Mouse (Mus musculus): ENCODE data around the gene Sfi1. TPM values are rescaled to one million over a fixed set of nuclear protein-coding genes. Genes with fewer than 3 reads are reported as not detected.
"Not testable (repeated sequence)": the region's sequence is repeated elsewhere in the genome, so short reads cannot be mapped to it uniquely, and the experiment has no call there.

Sfi1 gene
- total RNA-seq, 1 experiment from 2014 or later, result 92.1 TPM

DNA sequence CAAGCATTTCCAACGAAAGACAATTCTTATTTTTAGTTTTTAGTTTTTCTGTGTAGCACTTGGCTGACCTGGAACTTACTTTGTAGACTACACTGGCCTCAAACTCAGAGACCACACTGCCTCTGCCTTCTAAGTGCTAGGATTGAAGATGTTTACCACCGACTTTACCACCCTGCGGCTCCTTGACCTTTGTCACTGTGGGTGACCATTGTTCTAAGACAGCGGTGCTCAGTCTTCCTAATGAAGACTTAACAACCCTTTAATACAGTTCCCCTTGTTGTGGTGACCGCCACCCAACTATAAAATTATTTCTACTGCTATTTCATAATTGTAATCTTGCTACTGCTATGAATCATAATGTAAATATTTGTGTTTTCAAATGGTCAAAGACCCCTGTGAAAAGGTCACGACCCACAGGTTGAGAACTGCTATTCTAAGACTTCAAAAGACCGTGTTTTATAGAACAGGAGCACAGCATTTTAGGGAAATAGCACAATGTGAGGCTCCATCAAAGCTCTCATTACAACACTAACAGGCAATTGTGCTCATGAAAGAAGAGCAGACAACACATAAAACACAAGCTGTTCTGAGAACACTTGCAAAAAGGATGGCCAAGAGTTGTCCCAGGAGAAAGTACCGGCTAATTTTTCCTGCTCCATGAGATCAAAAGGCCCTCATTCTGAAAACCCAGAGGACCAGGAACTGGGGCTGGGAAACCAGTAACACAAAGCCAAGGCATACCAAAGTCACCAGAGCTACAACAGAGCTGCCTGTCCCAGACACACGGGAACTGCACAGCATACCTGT lies 47.7 kb downstream of the Sfi1 start:
- DNase-seq, result not testable (repeated sequence)

DNA sequence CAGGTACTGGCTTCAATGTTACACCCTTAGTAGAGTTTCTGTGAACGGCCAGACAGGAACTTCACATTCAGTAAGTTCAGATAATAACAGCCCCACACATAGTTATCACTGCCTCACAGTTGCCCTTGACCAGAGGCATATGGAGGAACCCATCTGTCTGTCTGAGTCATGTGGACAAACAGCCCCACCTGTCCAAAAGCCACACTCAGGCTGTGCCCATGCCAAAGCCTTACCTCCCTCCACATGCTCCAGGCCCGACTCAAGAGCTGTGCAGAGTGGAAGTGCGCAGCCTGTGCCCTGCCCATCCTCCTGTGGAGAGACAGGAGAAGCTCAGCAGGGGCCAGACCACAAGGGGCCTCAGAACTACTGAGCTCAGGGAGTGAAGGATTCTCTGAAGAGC lies 49.3 kb downstream of the Sfi1 start:
- DNase-seq, result not testable (repeated sequence)

DNA sequence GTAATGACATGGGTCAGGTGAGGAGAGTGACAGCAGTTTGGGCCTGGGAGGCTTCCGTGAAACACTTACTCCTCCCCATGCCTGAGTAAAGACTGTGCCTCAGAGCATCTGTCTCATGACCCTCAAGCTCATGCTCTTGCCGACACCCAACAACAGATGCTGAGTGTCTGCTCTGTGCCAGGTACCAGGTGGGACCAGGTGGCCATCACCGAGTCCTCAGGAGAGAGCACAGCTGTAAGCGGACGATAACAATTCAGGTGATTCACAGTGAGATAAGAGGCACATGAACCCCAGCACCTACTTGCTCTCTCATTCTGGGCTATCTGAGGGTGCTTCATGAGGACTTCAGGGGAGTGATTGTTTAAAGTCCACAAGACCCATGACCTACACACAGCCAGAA lies 50.9 kb downstream of the Sfi1 start:
- peak; percentile 74 for DNase-seq

DNA sequence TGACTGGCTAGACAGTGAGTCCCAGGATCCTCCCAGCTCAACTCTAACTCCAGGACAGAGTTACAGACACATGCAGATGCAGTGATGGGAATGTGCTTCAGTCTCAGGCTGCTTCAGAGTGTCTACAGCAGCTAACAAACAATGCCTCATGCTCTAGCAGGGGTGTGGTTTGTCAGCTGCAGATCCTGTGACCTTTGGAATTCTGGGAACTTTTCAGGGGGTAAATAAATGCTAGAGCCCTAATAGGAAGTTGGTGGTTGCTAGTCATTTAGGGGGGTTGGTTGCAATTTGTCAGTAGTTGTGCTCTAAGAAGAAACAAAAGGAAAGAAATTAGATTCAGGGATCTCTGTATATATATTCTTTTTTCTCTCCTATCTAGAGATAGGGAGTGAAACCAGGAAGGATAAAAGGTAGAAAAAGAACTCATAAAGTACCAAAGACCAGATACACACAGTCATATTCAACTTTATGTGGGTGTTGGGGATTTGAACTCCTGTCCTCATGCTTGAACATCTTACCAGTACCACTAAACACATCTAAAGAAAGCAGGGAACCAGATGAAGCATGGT lies 52.2 kb downstream of the Sfi1 start:
- DNase-seq, result not testable (repeated sequence)

DNA sequence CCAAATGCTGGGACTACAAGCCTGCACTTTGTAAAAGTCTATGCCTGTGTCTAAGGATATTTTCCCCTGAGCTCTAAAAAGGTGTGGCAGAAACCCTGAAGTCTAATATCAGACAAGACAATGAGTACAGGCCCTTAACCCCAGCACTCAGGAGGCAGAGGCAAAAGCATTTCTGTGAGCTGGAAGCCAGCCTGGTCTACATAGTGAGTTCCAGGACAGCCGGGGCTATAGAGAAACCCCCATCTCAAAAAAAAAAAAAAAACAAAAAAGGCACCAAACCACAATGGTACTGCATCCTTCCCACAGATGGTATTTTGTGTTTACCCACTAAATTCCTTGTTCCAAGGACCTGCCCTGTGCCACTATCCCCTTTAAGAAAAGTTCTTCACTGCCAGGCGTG lies 54.9 kb downstream of the Sfi1 start:
- DNase-seq, result peak; percentile 40

DNA sequence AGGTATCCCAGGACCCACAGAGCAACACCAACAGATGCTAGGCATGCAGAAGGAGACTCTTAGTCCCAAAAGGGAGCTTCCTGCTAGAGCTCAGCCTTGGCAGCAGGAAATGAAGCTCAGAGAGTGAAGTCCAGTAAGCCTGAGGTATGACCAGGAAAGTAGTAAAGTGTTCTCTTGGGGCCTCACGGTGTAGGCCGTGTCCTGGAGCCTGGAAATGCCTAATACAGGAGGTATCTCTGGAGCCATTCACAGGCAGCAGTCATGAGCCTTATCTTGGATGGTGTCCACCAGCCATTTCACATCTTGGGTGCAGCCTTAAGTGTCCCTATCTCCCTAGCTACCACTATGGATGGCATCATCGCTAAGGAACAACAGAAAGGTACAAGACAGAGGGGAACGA lies 56.0 kb downstream of the Sfi1 start:
- peak; percentile 50 for DNase-seq

DNA sequence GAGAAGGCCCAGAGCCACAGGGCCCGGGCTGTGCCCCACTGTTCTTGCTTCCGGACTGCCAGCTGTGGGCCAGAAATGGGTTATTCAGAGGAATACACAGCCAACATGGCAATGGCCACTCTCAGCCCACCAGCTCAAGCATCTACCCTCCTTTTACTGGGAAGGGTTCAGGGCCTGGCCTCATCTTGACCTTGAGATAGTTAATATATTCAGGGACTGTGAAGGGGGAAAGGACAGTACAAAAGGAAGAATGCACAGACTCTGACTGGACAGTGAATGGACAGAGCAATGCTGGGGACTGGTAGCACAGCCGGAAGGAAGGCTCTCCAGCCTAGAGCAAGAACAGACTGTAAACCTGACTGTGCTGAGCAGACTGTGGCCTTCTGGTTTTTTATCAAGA lies 57.3 kb downstream of the Sfi1 start:
- DNase-seq, result not testable (repeated sequence)

DNA sequence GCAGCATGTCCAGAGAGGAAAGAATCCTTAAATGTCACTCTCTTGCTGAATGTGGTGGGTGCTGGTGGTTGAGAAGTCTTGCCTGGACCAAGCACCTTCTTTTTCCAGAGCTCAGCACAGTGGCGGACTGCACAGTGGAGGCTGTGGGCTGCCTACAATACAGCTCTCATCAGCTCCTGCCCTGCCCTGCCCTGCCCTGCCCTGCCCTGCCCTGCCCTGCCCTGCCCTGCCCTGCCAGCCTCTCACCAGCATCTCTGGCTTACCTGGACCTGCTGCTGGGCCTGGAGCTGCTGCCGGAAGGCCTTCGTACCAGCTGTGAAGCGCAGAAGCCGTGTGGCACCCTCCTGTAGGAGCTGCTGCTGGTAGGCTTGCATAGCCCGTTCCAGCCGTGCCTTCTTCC lies 57.9 kb downstream of the Sfi1 start:
- not testable (repeated sequence) for DNase-seq

DNA sequence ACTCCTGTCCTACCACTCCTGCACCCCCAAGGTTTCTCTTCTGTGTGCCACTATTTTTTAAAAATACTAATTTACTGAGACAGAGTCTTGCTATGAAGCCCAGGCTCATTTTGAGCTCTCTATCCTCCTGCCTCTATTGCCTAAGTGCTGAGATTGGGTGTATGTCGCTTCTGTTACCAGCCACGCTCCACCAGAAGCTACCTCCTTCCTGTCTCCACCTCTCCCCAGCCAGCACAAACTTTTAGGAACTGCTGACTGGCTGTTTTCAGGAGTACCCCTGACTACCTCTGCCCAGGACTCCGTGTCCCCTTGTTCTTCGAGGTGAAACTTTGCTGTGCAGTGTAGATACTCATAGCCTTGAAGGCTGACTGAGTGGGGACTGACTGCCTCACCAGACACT lies 59.9 kb downstream of the Sfi1 start:
- not testable (repeated sequence) for DNase-seq

DNA sequence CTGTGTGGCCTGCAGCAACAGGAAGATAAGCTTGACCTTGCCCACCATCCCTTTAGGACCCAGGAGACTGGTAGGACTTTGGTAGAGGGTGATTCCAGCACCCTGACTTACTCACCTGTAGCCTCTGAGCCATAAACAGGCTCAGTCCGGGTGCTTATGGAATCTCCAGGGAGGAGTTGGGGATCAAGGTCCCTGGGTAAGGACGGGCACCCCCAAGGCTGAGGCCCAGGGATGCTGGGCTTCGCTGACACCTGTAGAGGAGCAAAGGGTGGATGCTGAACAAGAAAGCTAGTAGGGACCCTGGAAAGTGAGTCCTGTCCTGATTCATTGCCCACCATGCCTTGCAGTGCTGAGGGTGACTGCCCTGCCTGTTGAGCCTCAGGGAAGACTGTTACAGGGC lies 60.3 kb downstream of the Sfi1 start:
- not testable (repeated sequence) for DNase-seq

DNA sequence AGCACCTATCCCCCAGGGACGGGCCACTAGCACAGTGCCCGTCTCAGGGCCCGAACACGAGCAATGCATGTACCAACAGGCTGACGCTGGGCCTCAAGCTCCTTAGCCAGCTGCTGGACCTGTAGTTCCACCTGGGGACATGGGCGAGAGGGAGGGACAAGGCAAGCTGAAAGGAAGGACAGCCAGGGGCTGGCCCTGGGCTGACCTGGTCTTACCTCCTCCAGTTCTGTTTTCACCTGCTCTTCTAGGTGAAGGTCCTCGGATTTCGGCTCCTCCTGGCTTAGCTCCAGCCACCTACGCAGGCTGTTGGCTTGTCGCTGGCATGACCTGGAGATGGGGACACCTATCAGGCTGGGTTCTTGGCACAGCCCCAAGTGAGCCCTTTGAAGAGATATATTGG lies 61.3 kb downstream of the Sfi1 start:
- DNase-seq, result peak; percentile 51

DNA sequence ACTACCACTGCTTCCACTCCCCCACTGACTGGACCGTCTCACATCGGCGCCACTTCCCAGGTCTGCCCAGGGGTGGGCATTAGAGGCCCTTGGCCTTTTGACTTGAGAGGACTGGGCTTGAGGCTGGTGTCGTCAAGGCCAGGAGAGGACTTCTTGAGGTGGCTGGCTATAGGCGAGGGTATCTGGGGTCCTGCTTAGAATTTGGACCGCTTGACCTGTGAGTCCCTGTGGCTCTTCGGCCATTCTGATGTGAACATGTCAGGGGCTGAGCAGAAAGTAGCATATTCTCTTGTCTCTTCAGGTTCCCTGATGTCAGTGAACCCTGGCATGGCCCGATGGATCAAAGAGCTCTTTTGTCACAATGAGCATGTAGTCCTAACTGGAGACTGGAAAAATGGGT lies 63.4 kb downstream of the Sfi1 start:
- DNase-seq, result peak; percentile 62

DNA sequence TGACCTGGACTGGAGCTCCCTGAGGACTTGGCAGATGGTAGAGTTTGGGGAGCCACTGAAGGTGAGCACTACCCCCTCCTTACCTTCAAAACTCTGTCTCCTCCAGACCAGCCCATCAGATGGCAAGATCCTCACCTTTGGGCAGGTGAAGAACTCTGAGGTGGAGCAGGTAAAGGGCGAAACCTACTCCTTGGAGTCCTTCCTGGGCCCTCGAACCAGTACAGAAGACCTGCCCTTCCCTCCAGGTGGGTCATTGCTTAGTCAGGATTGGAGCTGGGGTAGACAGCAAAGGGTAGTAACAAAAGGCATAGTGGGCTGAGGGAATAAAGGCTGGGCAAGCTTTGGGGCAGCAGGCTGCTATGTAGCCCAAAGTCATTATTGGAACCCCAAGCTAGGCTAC lies 64.0 kb downstream of the Sfi1 start:
- DNase-seq, result not testable (repeated sequence)

DNA sequence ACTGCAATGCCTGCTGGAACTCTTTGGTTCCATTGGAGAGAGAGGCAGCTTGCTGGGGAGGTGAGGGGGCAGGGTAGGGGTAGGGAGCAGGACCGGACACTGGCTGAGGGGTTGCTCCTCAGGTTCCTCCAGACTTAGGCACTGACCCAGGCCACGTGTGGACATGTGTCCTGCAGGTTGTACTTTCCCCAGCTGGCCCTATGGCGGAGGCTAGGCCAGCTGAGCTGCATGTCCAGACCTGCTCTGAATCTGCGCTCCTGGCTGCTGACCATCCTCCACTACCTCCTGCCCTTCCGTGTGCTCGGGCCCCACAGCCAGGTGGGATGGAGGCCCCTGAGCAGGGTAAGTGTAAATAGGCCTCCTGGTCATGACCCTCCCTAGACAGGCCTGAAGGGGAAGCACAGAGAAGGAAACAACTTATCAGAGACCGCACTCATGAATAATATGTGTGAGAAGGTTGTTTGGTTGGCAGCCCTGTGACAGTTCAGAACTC lies 65.9 kb downstream of the Sfi1 start:
- DNase-seq, result peak; percentile 53

DNA sequence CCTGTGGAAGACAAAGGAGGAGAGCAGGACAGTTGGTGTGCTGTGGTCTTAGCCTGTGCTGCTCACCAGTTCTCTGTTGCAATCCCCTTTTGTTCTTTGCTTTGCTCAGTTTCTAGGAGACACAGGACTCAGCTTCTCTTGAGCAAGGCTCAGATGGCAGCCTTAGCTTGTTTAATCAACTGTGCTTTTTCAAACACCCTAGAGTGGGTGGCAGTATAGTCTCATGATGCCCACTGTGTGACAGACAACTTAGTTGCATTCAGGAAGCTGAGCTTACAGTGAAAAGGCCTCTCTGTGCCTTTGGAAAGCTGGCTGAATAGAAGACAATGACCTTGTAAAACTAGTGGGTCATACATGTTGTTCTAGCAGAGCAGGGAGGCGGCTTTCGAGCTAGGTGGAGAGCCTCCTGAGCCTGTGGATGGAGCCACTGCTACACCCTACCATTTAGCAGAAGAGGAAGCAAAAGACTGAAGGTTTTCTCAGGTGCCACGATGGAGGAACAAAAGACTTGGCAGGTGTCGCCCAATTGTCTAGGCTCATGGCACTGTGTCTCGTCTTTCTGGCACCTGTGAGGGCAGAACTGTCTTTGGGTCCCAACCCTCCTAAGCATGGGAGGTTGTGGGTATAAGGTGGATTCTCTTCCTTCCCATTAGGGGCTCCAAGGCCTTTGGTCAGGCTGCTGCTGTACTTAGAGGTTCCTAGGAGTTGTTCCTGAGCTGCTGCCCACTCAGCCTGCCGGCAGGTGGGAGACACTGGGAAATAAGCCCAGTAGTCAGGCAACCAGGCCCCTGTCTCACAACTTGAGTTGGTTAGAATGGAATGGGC lies 66.6 kb downstream of the Sfi1 start:
- peak; percentile 82 for DNase-seq

DNA sequence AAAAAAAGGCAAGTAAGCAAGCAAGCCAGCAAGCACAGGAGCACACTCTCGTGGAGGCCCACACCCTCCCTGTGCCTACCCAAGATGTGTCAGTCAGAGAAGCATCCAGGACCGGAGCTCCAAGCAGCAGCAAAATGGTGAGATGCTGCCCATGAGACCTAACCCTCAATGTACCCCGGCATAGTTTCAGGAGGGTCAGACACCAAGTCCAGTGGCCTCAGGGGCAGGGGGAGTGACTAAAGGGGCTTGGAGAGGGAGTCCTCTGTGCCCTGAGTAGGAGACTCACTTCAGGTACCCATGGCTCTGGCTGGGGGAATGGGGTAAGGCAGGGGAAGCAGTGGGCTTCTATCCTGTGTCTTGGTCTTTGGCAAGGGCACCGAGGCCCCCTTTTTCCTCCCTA lies 67.3 kb downstream of the Sfi1 start:
- DNase-seq, result not testable (repeated sequence)

DNA sequence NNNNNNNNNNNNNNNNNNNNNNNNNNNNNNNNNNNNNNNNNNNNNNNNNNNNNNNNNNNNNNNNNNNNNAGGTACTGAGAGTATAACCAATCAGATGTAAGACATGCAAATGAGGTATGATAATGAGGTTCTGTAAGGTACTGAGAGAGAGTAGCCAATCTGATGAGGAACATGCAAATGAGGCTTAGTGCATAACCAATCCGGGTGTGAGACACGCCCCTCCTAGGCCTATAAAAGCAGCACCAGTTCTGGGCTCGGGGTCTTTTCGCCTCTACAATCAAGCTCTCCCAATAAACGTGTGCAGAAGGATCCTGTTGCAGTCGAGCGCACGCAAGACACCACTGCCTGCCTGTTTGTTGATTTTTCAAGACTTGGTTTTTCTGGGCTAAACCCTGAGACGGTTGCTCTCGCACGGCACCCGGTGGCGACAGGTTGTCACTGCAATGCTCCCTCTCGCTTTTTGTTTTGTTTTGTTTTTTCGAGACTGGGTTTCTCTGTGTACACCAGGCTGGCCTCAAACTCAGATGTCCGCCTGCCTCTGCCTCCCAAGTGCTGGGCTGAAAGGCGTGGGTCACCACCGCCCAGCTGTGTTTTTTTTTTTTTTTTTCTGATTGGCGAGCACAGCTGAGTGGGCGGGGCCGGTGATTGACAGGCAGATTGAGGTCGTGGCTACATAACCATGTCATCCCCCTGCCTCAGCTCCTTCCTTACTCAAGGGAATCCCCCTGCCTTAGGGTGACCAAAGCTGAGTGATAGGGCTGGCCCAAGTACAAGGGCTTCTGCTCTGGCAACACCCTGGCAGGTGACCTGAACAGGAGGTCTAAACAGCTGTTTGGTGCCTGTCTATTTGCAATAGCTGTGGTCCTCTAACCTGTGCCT lies 68.1 kb downstream of the Sfi1 start:
- not testable (repeated sequence) for DNase-seq

DNA sequence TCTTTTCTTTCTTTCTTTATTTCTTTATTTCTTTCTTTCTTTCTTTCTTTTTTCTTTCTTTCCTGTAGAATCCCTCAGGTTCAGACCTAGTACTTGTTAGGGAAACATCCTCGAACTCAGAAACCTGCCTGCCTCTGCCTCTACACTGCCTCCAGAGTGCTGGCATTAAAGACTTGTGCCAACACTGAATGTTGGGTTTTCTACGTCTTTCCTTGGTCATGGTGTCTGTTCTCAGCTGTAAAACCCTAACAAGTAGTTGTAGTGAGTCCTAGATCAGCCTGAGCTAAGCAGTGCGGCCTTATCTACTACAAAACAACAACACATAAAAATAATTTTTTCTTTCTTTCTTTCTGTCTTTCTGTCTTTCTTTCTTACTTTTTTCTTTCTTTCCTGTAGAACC lies 78.9 kb downstream of the Sfi1 start:
- no peak for DNase-seq

DNA sequence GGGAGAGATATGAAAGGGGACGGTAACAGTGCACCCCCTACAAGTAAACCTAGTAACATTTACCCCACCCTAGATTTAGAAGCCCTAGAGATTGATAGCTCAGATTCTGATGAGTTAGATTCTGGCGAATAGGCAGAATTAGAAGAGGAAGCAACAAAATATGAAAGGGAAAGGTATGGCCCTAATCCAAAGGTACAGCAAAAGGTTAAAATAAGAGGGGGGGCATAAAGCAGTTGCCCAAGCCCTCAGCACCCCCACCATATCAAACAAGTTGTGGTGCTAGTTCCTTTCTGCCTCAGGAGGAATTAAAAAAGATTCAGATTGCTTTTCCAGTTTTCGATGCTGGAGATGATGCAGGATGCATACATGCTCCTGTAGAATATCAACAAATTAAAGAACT lies 87.1 kb downstream of the Sfi1 start:
- DNase-seq, result no peak

DNA sequence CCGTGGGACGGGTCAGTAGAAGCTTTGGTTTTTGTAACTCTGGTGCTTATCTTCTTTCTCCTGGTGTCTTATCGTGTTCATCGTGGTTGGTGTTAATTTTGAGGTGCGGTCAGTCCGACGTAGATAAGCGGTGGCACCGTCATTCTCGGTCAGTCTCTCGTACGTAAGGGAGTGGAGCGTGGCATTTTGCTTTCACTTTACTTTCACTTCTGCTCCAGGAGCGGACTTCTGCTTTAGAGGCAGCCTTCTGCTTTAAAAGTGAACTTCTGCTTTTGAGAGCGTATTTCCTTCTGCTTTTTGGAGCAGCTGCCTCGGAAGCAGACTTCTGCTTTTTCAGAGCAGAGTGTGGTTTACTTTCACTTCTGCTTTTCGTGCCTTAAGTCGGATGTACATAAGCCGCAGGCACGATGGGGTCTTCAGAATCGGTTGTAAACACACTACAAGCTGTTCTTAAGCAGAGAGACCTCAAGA lies 88.0 kb downstream of the Sfi1 start:
- no peak for DNase-seq

DNA sequence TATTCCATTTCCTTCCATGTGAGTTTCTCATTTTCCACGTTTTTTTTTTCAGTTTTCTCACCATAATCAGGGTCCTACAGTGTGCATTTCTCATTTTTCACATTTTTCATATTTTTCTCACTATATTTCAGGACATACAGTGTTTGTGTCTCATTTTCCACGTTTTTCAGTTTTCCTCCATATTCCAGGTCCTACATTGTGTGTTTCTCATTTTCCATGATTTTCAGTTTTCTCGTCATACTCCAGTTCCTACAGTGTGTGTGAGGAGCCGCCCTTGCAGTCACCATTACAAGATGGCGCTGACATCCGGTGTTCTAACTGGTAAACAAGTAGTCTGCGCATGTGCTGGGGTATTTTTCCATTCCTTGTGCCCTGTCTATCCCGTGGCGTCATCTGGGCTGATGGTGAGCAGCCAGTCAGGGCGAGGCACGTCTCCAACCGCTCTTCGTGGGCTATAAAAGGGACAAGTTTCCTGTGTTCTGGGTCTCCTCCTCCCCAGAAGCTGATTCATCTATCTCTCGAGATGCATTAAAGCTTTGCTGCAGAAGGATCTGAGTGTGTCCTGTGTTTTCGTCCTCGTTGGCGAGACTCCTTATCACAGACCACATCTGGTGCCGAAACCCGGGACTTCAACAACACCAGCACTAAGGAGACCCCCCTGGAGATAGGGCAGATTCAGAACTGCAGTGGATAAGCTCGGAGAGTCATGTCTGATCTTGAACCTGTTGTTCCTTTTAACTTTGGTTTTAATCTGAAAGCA lies 88.6 kb downstream of the Sfi1 start:
- not testable (repeated sequence) for DNase-seq

Measured in adrenal gland, postnatal 25 days (tissue).